Mouse (Mus musculus) hindbrain, embryonic 15.5 days (tissue): ENCODE data around the gene Os9. TPM values are rescaled to one million over a fixed set of nuclear protein-coding genes. Genes with fewer than 3 reads are reported as not detected.
A peak's percentile ranks its signal among the peaks of the same experiment; 100 is the strongest.

ENCODE experiments used
- ATAC-seq: fragments of 200-750 bp; cut with Nextera tagmentation; 2 replicates; pipeline ENCODE4 v1.8.0; 2017; ENCODE audit warnings: low read depth, moderate number of reproducible peaks, moderate TSS enrichment; ENCODE audit not compliant: low FRiP score
- H3K27ac ChIP-seq: fragments of 300-500 bp; sonication (generic); replicated peaks from 2 replicates; pipeline ENCODE4 v1.5.1; 2015; ENCODE audit warnings: mild to moderate bottlenecking, inconsistent platforms
- H3K27me3 ChIP-seq: fragments of 300-500 bp; sonication (generic); 2 replicates; pipeline ENCODE4 v1.6.1; 2015; ENCODE audit warnings: control low read depth, inconsistent platforms
- H3K36me3 ChIP-seq: fragments of 300-500 bp; sonication (generic); 2 replicates; pipeline ENCODE4 v1.6.1; 2015; ENCODE audit warnings: control low read depth, inconsistent platforms
- H3K4me1 ChIP-seq: fragments of 300-500 bp; sonication (generic); replicated peaks from 2 replicates; pipeline ENCODE4 v1.6.1; 2015; ENCODE audit warnings: control low read depth, inconsistent platforms
- H3K4me2 ChIP-seq: fragments of 300-500 bp; sonication (generic); 2 replicates; pipeline ENCODE4 v1.6.1; 2015; ENCODE audit warnings: moderate library complexity, mild to moderate bottlenecking, inconsistent platforms
- H3K4me3 ChIP-seq: fragments of 300-500 bp; sonication (generic); 2 replicates; pipeline ENCODE4 v1.5.1; 2015; ENCODE audit warnings: mild to moderate bottlenecking, inconsistent platforms
- H3K9ac ChIP-seq: fragments of 300-500 bp; sonication (generic); 2 replicates; pipeline ENCODE4 v1.6.1; 2015; ENCODE audit warnings: inconsistent platforms
- H3K9me3 ChIP-seq: fragments of 300-500 bp; sonication (generic); 2 replicates; pipeline ENCODE4 v1.6.1; 2016; ENCODE audit warnings: control low read depth, inconsistent platforms
- WGBS: fragments of 180-500 bp; shearing (Covaris S2); methylation state at CpG from one replicate; pipeline ENCODE4 v1.1.7; 2015; 5-methylcytosine and 5-hydroxymethylcytosine counted together
- polyA plus RNA-seq: library from polyadenylated mRNA; unstranded; fragments of >200 nt; fragmentation: Nextera tagmentation; extraction: Ambion mirVana; gene quantifications from 2 replicates; pipeline ENCODE4 v1.2.1, GENCODE M21; 2015

Gene Os9
- polyA plus RNA-seq, 1 experiment from 2014 or later = 130 TPM

DNA sequence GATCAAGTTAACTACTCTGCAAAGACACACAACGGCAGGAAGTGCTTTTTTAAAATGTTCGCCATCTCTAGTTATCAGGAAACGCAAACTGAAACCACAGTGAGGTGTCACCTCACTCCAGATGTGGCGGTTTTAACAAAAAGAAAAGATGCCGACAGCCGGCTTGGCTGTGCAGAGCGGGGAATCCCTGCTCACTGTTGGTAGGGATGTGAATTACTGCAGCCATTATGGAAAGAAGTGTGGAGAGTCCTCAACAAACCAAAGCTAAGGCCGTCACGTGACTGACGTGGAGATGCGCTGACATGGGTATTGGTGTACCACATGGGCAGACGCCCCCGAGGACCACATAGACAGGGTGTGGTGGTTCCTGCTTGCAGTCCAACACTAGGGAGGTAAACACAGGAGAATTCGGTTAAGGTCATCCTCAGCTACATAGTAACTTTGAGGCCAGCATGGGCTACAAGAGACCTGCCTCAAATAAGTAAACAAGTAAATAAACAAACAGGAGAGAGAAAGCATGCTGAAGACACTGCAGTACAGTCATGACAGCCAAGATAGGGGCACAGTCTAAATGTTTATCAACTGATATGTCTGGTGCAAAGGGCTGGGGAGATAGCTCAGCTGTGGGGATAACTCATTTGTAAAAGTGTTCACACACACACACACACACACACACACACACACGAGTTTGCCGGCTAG is 13.2 kb downstream of the Os9 start:
- no peak overlapping the region for H3K4me3 ChIP-seq
- no peaks in the 10 kb centered on the region for H3K27me3 ChIP-seq
- ATAC-seq = no peak
- no peaks in the 10 kb centered on the region for H3K4me1 ChIP-seq
- no peaks in the 10 kb centered on the region for H3K9me3 ChIP-seq
- no peak overlapping the region for H3K27ac ChIP-seq
- no peak overlapping the region for H3K9ac ChIP-seq
- no peak overlapping the region for H3K4me2 ChIP-seq
- H3K36me3 ChIP-seq = peaks cover 26% of the 10 kb centered on the region
- 94% methylated on average over 16 of the region's 16 CpGs for WGBS

DNA sequence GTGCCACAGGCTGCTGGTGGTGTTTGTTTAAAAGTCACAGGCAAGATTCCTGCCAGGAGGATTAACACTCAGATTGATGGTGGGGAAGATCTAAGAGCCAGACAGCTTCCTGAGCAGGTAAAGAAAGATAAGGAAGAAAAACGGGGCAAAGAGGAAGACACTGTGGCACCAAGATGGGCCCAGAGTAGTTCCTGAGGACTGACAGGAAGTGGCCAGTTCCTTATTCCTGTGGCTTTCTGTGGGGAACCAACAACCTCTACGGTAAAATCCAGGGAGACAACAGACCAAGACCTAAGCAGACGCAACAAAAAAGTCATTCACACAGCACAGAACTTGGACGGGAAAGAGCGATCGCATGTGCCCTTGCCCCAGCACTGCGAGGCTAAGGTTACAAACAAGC is 17.3 kb downstream of the Os9 start:
- H3K4me2 ChIP-seq = no peak overlapping the region
- peaks cover 39% of the 10 kb centered on the region for H3K36me3 ChIP-seq
- no peaks in the 10 kb centered on the region for H3K27me3 ChIP-seq
- no peaks in the 10 kb centered on the region for H3K9me3 ChIP-seq
- no peak overlapping the region for H3K9ac ChIP-seq
- H3K27ac ChIP-seq = no peak overlapping the region
- no peak for ATAC-seq
- H3K4me1 ChIP-seq = no peaks in the 10 kb centered on the region
- H3K4me3 ChIP-seq = no peak overlapping the region
- WGBS = 90% methylated on average over 7 of the region's 7 CpGs

DNA sequence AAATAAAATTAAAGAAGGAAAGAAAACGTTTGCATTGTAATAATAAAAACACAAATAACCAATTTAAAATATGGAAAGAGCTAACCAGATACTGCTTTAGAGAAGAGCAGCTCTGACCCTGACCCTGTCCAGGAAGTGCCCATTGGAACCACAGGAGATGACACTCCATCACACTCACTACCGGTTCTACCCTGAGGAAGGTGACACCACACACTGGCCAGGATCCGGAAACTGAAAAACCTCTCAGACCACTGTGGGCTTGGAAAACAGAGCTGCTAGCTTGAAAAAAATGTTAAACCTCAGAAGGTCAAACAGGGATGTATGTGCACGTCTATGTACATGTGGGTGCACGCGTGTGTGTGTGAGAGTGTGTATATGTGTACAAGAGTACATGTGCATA is 19.8 kb downstream of the Os9 start:
- 88% methylated on average over 6 of the region's 6 CpGs for WGBS
- no peaks in the 10 kb centered on the region for H3K4me1 ChIP-seq
- no peak overlapping the region for H3K4me2 ChIP-seq
- no peak overlapping the region for H3K4me3 ChIP-seq
- H3K9ac ChIP-seq = no peak overlapping the region
- H3K9me3 ChIP-seq = no peaks in the 10 kb centered on the region
- no peaks in the 10 kb centered on the region for H3K27me3 ChIP-seq
- ATAC-seq = no peak
- peaks cover 55% of the 10 kb centered on the region for H3K36me3 ChIP-seq
- H3K27ac ChIP-seq = no peak overlapping the region

DNA sequence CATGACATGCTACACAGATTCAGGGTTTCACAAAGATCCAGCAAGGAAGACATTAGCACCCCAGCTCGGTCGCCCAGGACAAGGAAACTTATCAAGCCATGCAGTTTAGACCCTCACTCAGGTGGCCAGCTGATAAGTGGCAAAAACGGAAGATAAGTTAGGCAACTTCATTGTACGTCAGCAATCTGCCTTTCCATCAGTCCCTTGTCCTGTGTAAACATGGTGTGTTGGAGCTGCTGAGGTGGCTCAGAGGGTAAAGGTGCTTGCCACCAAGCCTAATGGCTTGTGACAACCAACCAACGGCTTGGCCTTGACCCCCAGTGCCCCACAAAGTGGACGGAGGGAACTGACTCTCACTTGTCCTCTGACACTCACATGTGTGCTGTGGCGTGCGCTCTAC is 20.5 kb downstream of the Os9 start:
- ATAC-seq = no peak
- H3K27ac ChIP-seq = no peak overlapping the region
- no peak overlapping the region for H3K9ac ChIP-seq
- peaks cover 56% of the 10 kb centered on the region for H3K36me3 ChIP-seq
- H3K4me2 ChIP-seq = no peak overlapping the region
- H3K4me1 ChIP-seq = no peaks in the 10 kb centered on the region
- no peak overlapping the region for H3K4me3 ChIP-seq
- no peaks in the 10 kb centered on the region for H3K27me3 ChIP-seq
- 90% methylated on average over 8 of the region's 8 CpGs for WGBS
- H3K9me3 ChIP-seq = no peaks in the 10 kb centered on the region

DNA sequence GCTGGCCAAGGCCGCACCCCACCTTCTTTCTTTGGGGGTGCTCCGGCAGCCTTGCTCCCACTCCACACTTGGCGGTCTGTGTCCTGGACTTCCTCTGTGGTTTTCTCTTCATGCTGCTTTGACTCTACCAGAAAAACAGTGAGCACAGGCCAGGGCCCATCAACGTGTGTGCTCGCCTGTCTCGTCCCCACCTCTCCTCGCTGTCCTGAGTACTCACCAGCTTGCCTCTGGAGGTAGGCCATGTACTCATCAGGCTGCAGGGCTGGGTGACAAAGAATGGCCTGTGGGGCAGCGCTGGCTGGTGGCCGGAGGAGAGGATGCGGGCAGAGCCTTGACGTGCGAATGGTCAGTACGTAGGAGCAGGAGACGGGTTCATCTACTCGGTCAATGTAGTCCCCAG is 21.1 kb downstream of the Os9 start:
- no peaks in the 10 kb centered on the region for H3K9me3 ChIP-seq
- H3K36me3 ChIP-seq = peaks cover 50% of the 10 kb centered on the region
- no peak overlapping the region for H3K27ac ChIP-seq
- H3K4me2 ChIP-seq = no peak overlapping the region
- no peak for ATAC-seq
- H3K4me1 ChIP-seq = peaks cover 4% of the 10 kb centered on the region
- no peak overlapping the region for H3K4me3 ChIP-seq
- no peak overlapping the region for H3K9ac ChIP-seq
- 94% methylated on average over 15 of the region's 15 CpGs for WGBS
- H3K27me3 ChIP-seq = no peaks in the 10 kb centered on the region

DNA sequence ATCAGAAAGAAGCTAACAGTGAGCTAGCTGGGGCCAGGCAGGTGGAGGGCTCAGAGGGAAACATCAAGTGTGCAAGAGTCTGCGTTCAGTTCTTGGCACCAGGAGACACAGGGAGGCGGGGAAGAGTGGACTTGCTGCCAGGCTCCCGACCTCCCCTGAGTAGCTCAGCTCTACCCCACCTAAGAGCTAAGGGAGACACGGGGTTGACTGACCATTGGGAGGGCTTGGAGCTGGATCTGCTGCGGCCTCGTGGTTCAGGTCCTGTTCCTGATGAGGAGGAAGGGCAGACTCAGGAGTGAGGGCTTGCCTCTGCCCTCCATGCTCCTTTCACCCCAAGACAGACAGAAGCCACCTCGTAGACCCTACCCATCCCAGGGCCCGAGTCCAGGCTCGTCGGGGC is 21.7 kb downstream of the Os9 start:
- Histone ChIP-seq H3K36me3 (peaks cover 48% of the 10 kb centered on the region), H3K9ac (no peak overlapping the region)
- 90% methylated on average over 10 of the region's 10 CpGs for WGBS

DNA sequence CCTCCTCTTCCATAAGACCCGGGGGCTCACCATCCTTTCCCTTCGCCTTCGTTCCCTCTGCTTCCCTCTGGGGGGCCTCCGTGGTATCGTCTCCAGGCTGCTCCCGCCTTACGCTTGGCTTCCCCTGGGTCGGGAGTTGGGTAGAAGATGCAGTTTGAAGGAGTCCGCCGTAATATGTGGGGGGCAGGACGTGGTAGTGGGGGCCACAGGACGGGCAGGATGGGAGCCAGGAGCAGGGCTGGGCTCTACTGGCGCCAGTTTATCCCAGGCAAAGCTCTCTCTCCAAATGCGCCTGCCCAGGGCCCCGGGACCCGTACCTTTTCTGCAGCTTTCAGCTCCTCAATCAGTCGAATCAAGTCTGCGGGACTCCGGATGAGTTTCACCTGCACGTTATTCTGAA is 22.4 kb downstream of the Os9 start:
- Histone ChIP-seq H3K9me3 (no peaks in the 10 kb centered on the region), H3K4me2 (no peak overlapping the region), H3K36me3 (peaks cover 48% of the 10 kb centered on the region), H3K27me3 (no peaks in the 10 kb centered on the region), H3K27ac (no peak overlapping the region), H3K4me3 (no peak overlapping the region), H3K9ac (no peak overlapping the region), H3K4me1 (peaks cover 14% of the 10 kb centered on the region)
- ATAC-seq = no peak
- WGBS = 79% methylated on average over 20 of the region's 20 CpGs

More for the DNA sequence above, 21.7 kb downstream of the Os9 start:
- no peaks in the 10 kb centered on the region for H3K27me3 ChIP-seq
- H3K4me2 ChIP-seq = no peak overlapping the region
- H3K9me3 ChIP-seq = no peaks in the 10 kb centered on the region
- no peak for ATAC-seq
- no peak overlapping the region for H3K4me3 ChIP-seq
- peaks cover 11% of the 10 kb centered on the region for H3K4me1 ChIP-seq
- H3K27ac ChIP-seq = no peak overlapping the region

DNA sequence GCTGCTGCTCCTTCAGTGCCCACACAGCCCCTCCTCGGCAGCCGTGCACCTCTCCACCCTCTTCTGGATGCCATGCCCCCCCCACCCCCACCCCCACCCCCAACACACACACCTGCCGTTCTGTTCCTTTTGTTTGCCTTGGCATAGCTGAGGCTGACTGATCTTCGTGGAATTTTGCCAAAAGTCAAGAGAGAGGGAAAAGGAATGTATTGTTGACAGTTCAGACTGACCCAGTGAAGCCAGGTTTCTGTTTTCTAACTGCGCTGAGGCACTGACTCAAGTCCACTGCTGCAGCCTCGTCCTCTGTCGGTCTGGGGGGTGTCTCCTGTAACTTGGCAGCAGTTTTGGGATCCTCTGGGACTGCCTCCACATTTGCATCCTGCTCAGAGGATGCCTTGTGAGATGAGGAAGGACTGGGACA is 26.5 kb downstream of the Os9 start:
- Histone ChIP-seq H3K27ac (peak overlapping the region; percentile 63), H3K4me1 (peaks cover 32% of the 10 kb centered on the region), H3K9ac (no peak overlapping the region), H3K4me3 (no peak overlapping the region), H3K9me3 (no peaks in the 10 kb centered on the region), H3K4me2 (no peak overlapping the region), H3K27me3 (peaks cover 26% of the 10 kb centered on the region), H3K36me3 (peaks cover 37% of the 10 kb centered on the region)
- 28% methylated on average over 7 of the region's 7 CpGs for WGBS
- no peak for ATAC-seq

DNA sequence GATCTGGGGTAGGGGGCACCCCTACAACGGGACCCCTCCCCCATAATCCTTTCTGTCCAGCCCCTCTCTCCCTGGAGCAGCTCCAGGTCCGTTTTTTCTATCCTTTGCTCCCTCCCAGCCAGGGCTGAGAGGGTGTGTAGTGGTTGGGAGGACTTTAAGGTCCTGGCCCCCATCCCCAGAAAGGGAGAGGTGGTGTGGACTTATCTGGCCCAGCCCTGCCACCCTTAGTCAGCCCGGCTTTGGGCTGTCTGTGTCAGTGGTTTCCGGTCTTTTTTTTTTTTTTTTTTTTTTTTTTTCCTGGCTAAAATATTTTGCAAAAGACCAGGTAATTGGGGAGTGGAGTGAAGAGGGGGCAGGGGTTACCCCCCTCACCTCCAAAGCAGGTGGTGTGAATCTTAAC is 28.2 kb downstream of the Os9 start:
- Histone ChIP-seq H3K27me3 (peaks cover 41% of the 10 kb centered on the region), H3K9ac (no peak overlapping the region), H3K4me2 (no peak overlapping the region), H3K27ac (no peak overlapping the region), H3K4me3 (no peak overlapping the region), H3K4me1 (peaks cover 32% of the 10 kb centered on the region), H3K9me3 (no peaks in the 10 kb centered on the region), H3K36me3 (peaks cover 31% of the 10 kb centered on the region)
- ATAC-seq = no peak
- WGBS = 50% methylated on average over 4 of the region's 4 CpGs

DNA sequence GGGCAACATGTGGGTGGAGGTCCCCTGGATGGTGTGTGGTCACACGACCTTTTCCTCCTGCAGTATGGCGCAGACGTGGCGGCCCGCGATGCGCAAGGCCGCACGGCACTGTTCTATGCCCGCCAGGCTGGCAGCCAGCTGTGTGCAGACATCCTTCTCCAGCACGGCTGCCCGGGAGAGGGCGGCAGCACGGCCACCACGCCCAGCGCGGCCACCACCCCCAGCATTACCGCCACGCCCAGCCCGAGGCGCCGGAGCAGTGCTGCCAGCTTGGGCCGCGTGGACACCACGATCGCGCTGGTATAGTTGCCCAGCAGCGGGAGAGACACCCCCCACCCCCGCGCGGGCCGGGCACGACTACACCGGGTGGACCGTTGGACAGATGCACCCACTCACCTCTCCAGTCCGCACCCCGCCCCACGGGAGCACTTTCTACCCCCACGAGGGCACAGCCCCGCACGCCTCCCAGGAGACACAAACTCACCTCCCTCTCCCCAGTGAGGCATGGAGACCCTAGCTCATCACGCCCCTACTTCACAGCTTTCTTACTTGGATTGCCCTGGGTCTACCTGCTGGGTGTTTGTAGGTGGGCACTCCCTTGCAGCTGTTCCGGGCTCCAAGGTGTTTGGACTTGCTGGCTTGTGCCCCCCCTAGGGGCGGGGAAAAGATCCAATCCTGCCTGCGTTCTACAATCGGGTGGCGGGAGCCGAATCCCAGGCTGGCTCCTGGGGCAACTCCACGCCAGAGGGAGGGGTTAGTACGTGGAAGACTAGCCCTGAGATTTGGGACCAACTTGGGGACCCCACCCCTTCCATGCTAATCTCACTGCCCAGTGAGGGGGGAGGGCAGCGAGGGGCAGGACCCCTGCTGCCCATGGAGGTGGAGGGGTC is 29.2 kb downstream of the Os9 start:
- H3K9ac ChIP-seq = no peak overlapping the region
- WGBS = 14% methylated on average over 48 of the region's 51 CpGs
- peaks cover 50% of the 10 kb centered on the region for H3K27me3 ChIP-seq
- peak overlapping the region; percentile 44 for H3K4me2 ChIP-seq
- no peaks in the 10 kb centered on the region for H3K9me3 ChIP-seq
- H3K36me3 ChIP-seq = peaks cover 33% of the 10 kb centered on the region
- H3K27ac ChIP-seq = no peak overlapping the region
- H3K4me3 ChIP-seq = peak overlapping the region; percentile 18
- ATAC-seq = peak; percentile 35; the same call in 1 of the 2 replicates
- H3K4me1 ChIP-seq = peaks cover 32% of the 10 kb centered on the region

DNA sequence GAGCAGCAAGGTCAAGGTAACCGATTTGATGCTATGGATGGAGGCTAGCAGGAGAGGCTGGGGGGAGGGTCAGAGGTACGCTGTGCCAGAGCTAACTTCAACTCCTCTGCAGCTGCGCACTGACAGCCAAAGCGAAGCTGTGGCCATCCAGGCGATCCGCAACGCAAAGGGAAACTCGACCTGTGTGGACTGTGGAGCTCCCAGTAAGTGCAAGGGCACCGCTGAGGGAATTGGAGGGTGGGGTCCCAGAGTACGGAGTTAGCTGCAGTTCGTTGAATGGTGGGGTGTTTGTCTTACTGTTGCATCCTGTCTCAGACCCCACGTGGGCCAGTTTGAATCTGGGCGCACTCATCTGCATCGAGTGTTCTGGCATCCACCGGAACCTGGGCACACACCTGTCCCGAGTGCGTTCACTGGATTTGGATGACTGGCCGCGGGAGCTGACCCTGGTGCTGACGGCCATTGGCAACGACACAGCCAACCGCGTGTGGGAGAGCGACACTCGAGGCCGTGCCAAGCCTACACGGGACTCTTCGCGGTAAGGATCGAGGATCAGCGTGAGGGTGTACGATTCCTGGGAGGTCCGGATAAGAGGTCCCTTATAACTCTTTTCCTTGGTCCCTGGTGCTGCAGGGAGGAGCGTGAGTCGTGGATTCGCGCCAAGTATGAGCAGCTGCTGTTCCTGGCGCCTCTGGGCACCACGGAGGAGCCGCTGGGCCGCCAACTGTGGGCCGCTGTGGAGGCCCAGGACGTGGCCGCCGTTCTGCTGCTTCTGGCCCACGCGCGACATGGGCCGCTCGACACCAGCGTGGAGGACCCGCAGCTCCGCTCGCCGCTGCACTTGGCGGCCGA is 30.1 kb downstream of the Os9 start:
- WGBS = 16% methylated on average over 57 of the region's 57 CpGs

DNA sequence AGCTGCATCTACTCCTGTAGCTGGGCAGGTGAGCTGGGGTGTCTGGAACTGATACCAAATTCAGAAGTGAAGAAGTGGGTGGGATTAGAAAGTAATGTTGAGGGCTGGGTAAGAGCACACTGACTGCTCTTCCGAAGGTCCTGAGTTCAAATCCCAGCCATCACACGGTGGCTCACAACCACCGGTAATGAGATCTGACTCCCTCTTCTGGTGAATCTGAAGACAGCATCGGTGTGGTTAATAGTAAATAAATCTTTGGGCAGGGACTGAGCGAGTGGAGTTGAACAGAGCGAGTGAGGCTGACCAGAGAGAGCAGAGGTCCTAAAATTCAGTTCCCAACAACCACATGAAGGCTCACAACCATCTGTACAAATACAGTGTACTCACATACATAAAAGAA is 35.3 kb downstream of the Os9 start:
- 69% methylated on average over 6 of the region's 6 CpGs for WGBS
- H3K4me3 ChIP-seq = no peak overlapping the region
- H3K4me1 ChIP-seq = peaks cover 32% of the 10 kb centered on the region
- peaks cover 37% of the 10 kb centered on the region for H3K27me3 ChIP-seq
- no peak overlapping the region for H3K4me2 ChIP-seq
- ATAC-seq = no peak
- no peak overlapping the region for H3K9ac ChIP-seq
- H3K27ac ChIP-seq = no peak overlapping the region
- no peaks in the 10 kb centered on the region for H3K9me3 ChIP-seq
- H3K36me3 ChIP-seq = peaks cover 49% of the 10 kb centered on the region

More for the DNA sequence above, 30.1 kb downstream of the Os9 start:
- Histone ChIP-seq H3K4me3 (peak overlapping the region; percentile 18), H3K4me2 (peak overlapping the region; percentile 44), H3K27ac (no peak overlapping the region), H3K36me3 (peaks cover 24% of the 10 kb centered on the region), H3K9me3 (no peaks in the 10 kb centered on the region), H3K27me3 (peaks cover 51% of the 10 kb centered on the region), H3K9ac (no peak overlapping the region), H3K4me1 (peaks cover 32% of the 10 kb centered on the region)
- no peak for ATAC-seq
